Comparison of ENCODE assay signal across 21 mouse cellular contexts in the genomic region with DNA sequence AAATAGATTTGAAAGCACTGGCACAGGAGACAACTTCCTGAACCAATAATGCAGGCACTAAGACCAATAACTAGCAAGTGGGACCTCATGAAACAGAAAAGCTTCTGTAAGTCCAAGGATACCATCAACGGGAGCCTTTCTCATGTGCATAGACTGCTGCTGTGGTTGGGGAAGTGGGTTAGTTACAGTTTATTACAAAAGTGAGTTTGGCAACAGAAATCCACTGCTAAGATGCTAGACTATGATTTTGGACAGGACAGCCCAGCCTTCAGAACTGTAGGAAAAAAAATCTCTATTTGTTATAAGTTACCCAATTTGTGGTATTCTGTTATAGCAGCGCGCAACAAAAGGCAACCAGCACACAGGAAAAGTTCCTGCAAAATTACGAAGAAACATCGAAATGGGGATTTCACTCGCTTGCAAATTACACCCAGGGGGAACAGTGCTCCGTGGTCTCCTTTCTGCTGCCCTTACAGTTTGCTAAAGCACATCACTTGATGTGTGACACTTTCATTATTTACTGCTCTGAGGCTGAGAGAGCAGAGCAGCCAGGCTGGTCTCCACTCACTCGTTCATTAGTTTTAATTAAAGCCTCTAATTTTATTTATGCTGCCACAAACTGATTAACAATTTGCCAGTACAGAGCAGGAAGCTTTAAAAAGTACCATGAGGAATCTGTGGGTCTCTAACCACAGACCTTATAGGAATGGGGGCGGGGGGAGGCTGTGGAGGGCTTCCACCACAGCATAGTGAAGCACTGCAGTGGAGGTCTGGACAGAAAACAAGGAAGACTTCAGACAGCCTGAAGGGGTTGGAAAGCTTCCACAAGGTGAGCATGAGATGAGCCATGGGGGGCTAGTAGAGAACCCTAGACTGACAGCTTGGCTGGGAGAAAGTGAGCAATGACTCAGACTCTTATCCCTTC. TPM values are rescaled to one million over a fixed set of nuclear protein-coding genes. Genes with fewer than 3 reads are reported as not detected.
A peak's percentile ranks its signal among the peaks of the same experiment; 100 is the strongest.
DNase-seq lines count a peak whose midpoint lies in the region; ATAC-seq and TF ChIP-seq lines count a peak whose summit lies in the region.
"Had no signal": no experiment of that assay in that cellular context is flagged by ENCODE, and none has a peak within 500 bp of the region (broad histone marks: within the 10 kb centered on the region; RNA-seq: fewer than 3 reads in every experiment).

No protein-coding gene starts in this region.

- H3K4me3 ChIP-seq in forebrain, embryonic 15.5 days: no peak overlapping the region
- no peak overlapping the region for H3K4me3 ChIP-seq in forebrain, embryonic 11.5 days (ENCODE audit: low read depth, low read length)
- H3K4me3 ChIP-seq in CH12.LX (replicated peaks in 1 of 3; ENCODE audit: low read depth in 2 of 3, low read length in 2 of 3, poor library complexity in 1 of 3): no peak overlapping the region
- H3K4me3 ChIP-seq: embryonic facial prominence, embryonic 13.5 days; heart, embryonic 13.5 days; hindbrain, embryonic 12.5 days; intestine, embryonic 15.5 days had no signal

- TF ChIP-seq RAD21 in CH12.LX (IDR thresholded peaks at IDR 0.05; ENCODE audit: low read depth, low read length): no peak

- H3K9me3 ChIP-seq in forebrain, embryonic 15.5 days: no peaks in the 10 kb centered on the region
- H3K9me3 ChIP-seq in forebrain, embryonic 11.5 days (ENCODE audit: control insufficient read depth, low read length): no peaks in the 10 kb centered on the region
- no peaks in the 10 kb centered on the region for H3K9me3 ChIP-seq in CH12.LX (replicated peaks; ENCODE audit: low read length)
- H3K9me3 ChIP-seq: embryonic facial prominence, embryonic 13.5 days; G1E; heart, embryonic 13.5 days; hindbrain, embryonic 12.5 days; intestine, embryonic 15.5 days had no signal

- H3K4me2 ChIP-seq in forebrain, embryonic 15.5 days (replicated peaks): no peak overlapping the region
- no peak overlapping the region for H3K4me2 ChIP-seq in forebrain, embryonic 11.5 days (ENCODE audit: low read depth, low read length, severe bottlenecking)
- H3K4me2 ChIP-seq in CH12.LX (ENCODE audit: insufficient read depth, low read depth, poor library complexity, severe bottlenecking): peak overlapping the region; percentile 41
- H3K4me2 ChIP-seq: embryonic facial prominence, embryonic 13.5 days; heart, embryonic 13.5 days; hindbrain, embryonic 12.5 days; intestine, embryonic 15.5 days had no signal

- TF ChIP-seq EP300 in CH12.LX (IDR thresholded peaks at IDR 0.05; ENCODE audit: low read length): no peak

- no peaks in the 10 kb centered on the region for H3K79me2 ChIP-seq in CH12.LX (replicated peaks; ENCODE audit: control insufficient read depth, extremely low read depth, insufficient read depth, poor library complexity, severe bottlenecking)

- ATAC-seq in forebrain, embryonic 15.5 days (replicated peaks): peak; percentile 64; the same call in 1 of the 2 replicates
- ATAC-seq in forebrain, embryonic 11.5 days (replicated peaks; ENCODE audit: low FRiP score): no peak
- peak; percentile 88 for ATAC-seq in granulocyte monocyte progenitor cell, adult 5-6 weeks (replicated peaks; ENCODE audit: poor library complexity, severe bottlenecking)
- ATAC-seq: intestine, embryonic 15.5 days had no signal

- no peak for TF ChIP-seq POLR2A in CH12.LX (IDR thresholded peaks at IDR 0.05; ENCODE audit: low read depth, low read length)

- dilution Hi-C loops in CH12.LX (cut with MboI; ENCODE audit: extremely low pct_ligation_motif_present, extremely low pct_unique_long_range_greater_than_20kb, low sequenced_read_pairs): no loop called here

- WGBS in forebrain, embryonic 15.5 days: 40% methylated on average over 9 of the region's 9 CpGs
- 73% methylated on average over 9 of the region's 9 CpGs for WGBS in forebrain, embryonic 11.5 days

- TF ChIP-seq CTCF in CH12.LX (conservative IDR thresholded peaks at IDR 0.05 in 1 of 2, IDR thresholded peaks at IDR 0.05 in 1 of 2; ENCODE audit: low read depth in 2 of 2, low read length in 2 of 2): no peak

- no peaks in the 10 kb centered on the region for H3K36me3 ChIP-seq in forebrain, embryonic 15.5 days
- no peaks in the 10 kb centered on the region for H3K36me3 ChIP-seq in forebrain, embryonic 11.5 days (ENCODE audit: control insufficient read depth, insufficient read depth, low read length)
- no peaks in the 10 kb centered on the region for H3K36me3 ChIP-seq in CH12.LX (replicated peaks in 1 of 2; ENCODE audit: control insufficient read depth in 1 of 2, insufficient read depth in 1 of 2, low read length in 1 of 2)
- H3K36me3 ChIP-seq: embryonic facial prominence, embryonic 13.5 days; G1E; heart, embryonic 13.5 days; hindbrain, embryonic 12.5 days; intestine, embryonic 15.5 days had no signal

- in situ Hi-C loops in CH12.LX (cut with MboI; ENCODE audit: low pct_ligation_motif_present, low pct_unique_long_range_greater_than_20kb, low sequenced_read_pairs): no loop called here

- H3K27me3 ChIP-seq in forebrain, embryonic 15.5 days: no peaks in the 10 kb centered on the region
- H3K27me3 ChIP-seq in forebrain, embryonic 11.5 days (ENCODE audit: control insufficient read depth, insufficient read depth, low read length): no peaks in the 10 kb centered on the region
- H3K27me3 ChIP-seq in CH12.LX (replicated peaks): no peaks in the 10 kb centered on the region
- H3K27me3 ChIP-seq: embryonic facial prominence, embryonic 13.5 days; hindbrain, embryonic 12.5 days; intestine, embryonic 15.5 days had no signal

- DNase-seq in forebrain, embryonic 11.5 days (ENCODE audit: low spot score): no peak
- DNase-seq in CH12.LX (ENCODE audit: extremely low read depth): no peak
- no peak for DNase-seq in spleen, postnatal 14 days (ENCODE audit: low spot score in 2 of 2)
- no peak for DNase-seq in right cerebral cortex, postnatal 25 days
- DNase-seq: adrenal gland, postnatal 10 days; cerebellum, adult 11-12 months; cerebellum, adult 9-10 months; cerebellum, postnatal 25 days; gastrocnemius, postnatal 14 days; heart, postnatal 36 days; kidney, adult 18-20 months had no signal

- no peaks in the 10 kb centered on the region for H3K4me1 ChIP-seq in forebrain, embryonic 15.5 days
- no peaks in the 10 kb centered on the region for H3K4me1 ChIP-seq in forebrain, embryonic 11.5 days (replicated peaks; ENCODE audit: control insufficient read depth, insufficient read depth, low read length)
- peaks cover 0 to 28% of the 10 kb centered on the region in 2 experiments; a peak in 3 of 4 replicates for H3K4me1 ChIP-seq in CH12.LX (ENCODE audit: control insufficient read depth in 1 of 2, insufficient read depth in 2 of 2)
- H3K4me1 ChIP-seq: embryonic facial prominence, embryonic 13.5 days; hindbrain, embryonic 12.5 days; intestine, embryonic 15.5 days had no signal

- H3K9ac ChIP-seq in forebrain, embryonic 15.5 days (replicated peaks): no peak overlapping the region
- no peak overlapping the region for H3K9ac ChIP-seq in forebrain, embryonic 11.5 days (ENCODE audit: low read length)
- no peak overlapping the region; the same call in 1 of the 2 replicates for H3K9ac ChIP-seq in CH12.LX (ENCODE audit: insufficient read depth, low read depth)
- H3K9ac ChIP-seq: embryonic facial prominence, embryonic 13.5 days; heart, embryonic 13.5 days; hindbrain, embryonic 12.5 days; intestine, embryonic 15.5 days had no signal

- H3K27ac ChIP-seq in forebrain, embryonic 15.5 days (replicated peaks): no peak overlapping the region
- H3K27ac ChIP-seq in forebrain, embryonic 11.5 days (ENCODE audit: low read depth, low read length): no peak overlapping the region
- H3K27ac ChIP-seq in CH12.LX (ENCODE audit: insufficient read depth, low read depth): no peak overlapping the region; the same call in 1 of the 2 replicates
- H3K27ac ChIP-seq: embryonic facial prominence, embryonic 13.5 days; heart, embryonic 13.5 days; hindbrain, embryonic 12.5 days; intestine, embryonic 15.5 days had no signal

TF ChIP-seq in CH12.LX, 34 proteins besides CTCF, POLR2A, EP300 and RAD21:
- TF ChIP-seq ELF1 (IDR thresholded peaks at IDR 0.05; ENCODE audit: low read depth, low read length) (no peak), NRF1 (IDR thresholded peaks at IDR 0.05; ENCODE audit: low read depth, low read length) (no peak), CHD2 (IDR thresholded peaks at IDR 0.05; ENCODE audit: low read length) (no peak), PAX5 (IDR thresholded peaks at IDR 0.05; ENCODE audit: low read length) (no peak), MYC (IDR thresholded peaks at IDR 0.05; ENCODE audit: low read depth, low read length) (no peak)
TF ChIP-seq in CH12.LX: peak in this region for 0.

RNA-seq across cellular contexts. Expression of a gene that starts 10.3 kb away (rescaled TPM):
- 28.1 and 28.5 TPM in 2 replicates for polyA plus RNA-seq in forebrain, embryonic 15.5 days (2015; fragmentation: Nextera tagmentation; extraction: Ambion mirVana)
- polyA plus RNA-seq in forebrain, embryonic 11.5 days (2014; fragmentation: Nextera tagmentation; extraction: Ambion mirVana): 20.1 and 29.4 TPM in 2 replicates
- 10.7 and 11.3 TPM in 2 replicates for total RNA-seq in CH12.LX (2012; rRNA removed)
- 15.3 and 15.8 TPM in 2 replicates for total RNA-seq in CH12.LX (2014; rRNA removed)
- polyA plus RNA-seq in CH12.LX (2012; ENCODE audit: insufficient read length, low read depth): 15.1 and 16.7 TPM in 2 replicates
- total RNA-seq in granulocyte monocyte progenitor cell, adult 5-6 weeks (2014; fragmentation: Nextera tagmentation): 26.8 TPM in 2 replicates
- 28.2 and 29.3 TPM in 2 replicates for total RNA-seq in granulocyte monocyte progenitor cell, adult 5-6 weeks (2017)

RNA-seq across cellular contexts. Expression of a gene that starts 37.2 kb away (rescaled TPM):
- 0.15 and 0.34 TPM in 2 replicates for polyA plus RNA-seq in forebrain, embryonic 15.5 days (2015; fragmentation: Nextera tagmentation; extraction: Ambion mirVana)
- polyA plus RNA-seq in forebrain, embryonic 11.5 days (2014; fragmentation: Nextera tagmentation; extraction: Ambion mirVana): not detected in 2 replicates
- total RNA-seq in CH12.LX (2012; rRNA removed) (not detected in 2 replicates), CH12.LX (2014; rRNA removed) (not detected in 2 replicates)
- not detected in 2 replicates for polyA plus RNA-seq in CH12.LX (2012; ENCODE audit: insufficient read length, low read depth)
- total RNA-seq in granulocyte monocyte progenitor cell, adult 5-6 weeks (2014; fragmentation: Nextera tagmentation): not detected in 2 replicates
- not detected in 2 replicates for total RNA-seq in granulocyte monocyte progenitor cell, adult 5-6 weeks (2017)
- total RNA-seq: adrenal gland, postnatal 10 days; gastrocnemius, postnatal 14 days; heart, adult 8-10 months; heart, postnatal 36 days had no signal
- polyA plus RNA-seq: G1E; gonadal fat pad, adult 2 months; heart, postnatal 0 days had no signal

RNA-seq across cellular contexts. Expression of a gene that starts 38.4 kb away (rescaled TPM):
- 1.3 and 1.6 TPM in 2 replicates for polyA plus RNA-seq in forebrain, embryonic 15.5 days (2015; fragmentation: Nextera tagmentation; extraction: Ambion mirVana)
- 0.12 and 0.15 TPM in 2 replicates for polyA plus RNA-seq in forebrain, embryonic 11.5 days (2014; fragmentation: Nextera tagmentation; extraction: Ambion mirVana)
- total RNA-seq in CH12.LX (2012; rRNA removed): not detected in 2 replicates
- not detected in 2 replicates for total RNA-seq in CH12.LX (2014; rRNA removed)
- not detected in 2 replicates for polyA plus RNA-seq in CH12.LX (2012; ENCODE audit: insufficient read length, low read depth)
- total RNA-seq in granulocyte monocyte progenitor cell, adult 5-6 weeks (2014; fragmentation: Nextera tagmentation): not detected in 2 replicates
- total RNA-seq in granulocyte monocyte progenitor cell, adult 5-6 weeks (2017): not detected in 2 replicates
- total RNA-seq: G1E; gastrocnemius, postnatal 14 days had no signal
- polyA plus RNA-seq: G1E; gonadal fat pad, adult 2 months; heart, postnatal 0 days had no signal
